Mouse (Mus musculus) stomach, embryonic 16.5 days (tissue): ENCODE results near the gene Dync1h1. TPM values are rescaled to one million over a fixed set of nuclear protein-coding genes. Genes with fewer than 3 reads are reported as not detected.
"Not testable (repeated sequence)": the region's sequence is repeated elsewhere in the genome, so short reads cannot be mapped to it uniquely, and the experiment has no call there.

Experiments used
- ATAC-seq: fragments of 200-750 bp; cut with Nextera tagmentation; 2 replicates; pipeline ENCODE4 v1.8.0; 2017; ENCODE audit warnings: moderate number of reproducible peaks, moderate TSS enrichment; ENCODE audit not compliant: insufficient read depth, low FRiP score
- H3K27ac ChIP-seq: fragments of 300-500 bp; sonication (generic); 2 replicates; pipeline ENCODE4 v1.5.1; 2014; ENCODE audit warnings: low read length
- H3K27me3 ChIP-seq: fragments of 300-500 bp; sonication (generic); 2 replicates; pipeline ENCODE4 v1.6.1; 2014; ENCODE audit warnings: low read length, control low read depth, mixed read lengths; ENCODE audit not compliant: control insufficient read depth, insufficient read depth
- H3K36me3 ChIP-seq: fragments of 300-500 bp; sonication (generic); 2 replicates; pipeline ENCODE4 v1.6.1; 2014; ENCODE audit warnings: low read length; ENCODE audit not compliant: control insufficient read depth, insufficient read depth
- H3K4me1 ChIP-seq: fragments of 300-500 bp; sonication (generic); 2 replicates; pipeline ENCODE4 v1.6.1; 2014; ENCODE audit warnings: low read length, control low read depth, mixed read lengths; ENCODE audit not compliant: control insufficient read depth, insufficient read depth
- H3K4me2 ChIP-seq: fragments of 300-500 bp; sonication (generic); 2 replicates; pipeline ENCODE4 v1.6.1; 2014; ENCODE audit warnings: low read depth, low read length, mixed read lengths
- H3K4me3 ChIP-seq: fragments of 300-500 bp; sonication (generic); replicated peaks from 2 replicates; pipeline ENCODE4 v1.5.1; 2014; ENCODE audit warnings: mild to moderate bottlenecking, low read length
- H3K9ac ChIP-seq: fragments of 300-500 bp; sonication (generic); 2 replicates; pipeline ENCODE4 v1.6.1; 2014; ENCODE audit warnings: low read length
- H3K9me3 ChIP-seq: fragments of 300-500 bp; sonication (generic); replicated peaks from 2 replicates; pipeline ENCODE4 v1.6.1; 2016; ENCODE audit warnings: low read length, control low read depth; ENCODE audit not compliant: control insufficient read depth
- WGBS: fragments of 180-500 bp; shearing (Covaris S2); extraction: QIAGEN DNeasy Blood & Tissue Kit; methylation state at CpG from one replicate; pipeline ENCODE4 v1.1.7; 2014; 5-methylcytosine and 5-hydroxymethylcytosine counted together
- polyA plus RNA-seq: library from polyadenylated mRNA; unstranded; fragments of >200 nt; fragmentation: Nextera tagmentation; extraction: Ambion mirVana; gene quantifications from 2 replicates; pipeline ENCODE4 v1.2.1, GENCODE M21; 2015

Dync1h1 gene
- polyA plus RNA-seq, 1 experiment from 2014 or later = 44.5 TPM

- Histone ChIP-seq H3K9me3 (no peaks in the 10 kb centered on the region), H3K27me3 (no peaks in the 10 kb centered on the region), H3K4me2 (no peak within 1 kb of the TSS), H3K9ac (no peak within 1 kb of the TSS), H3K27ac (no peak within 1 kb of the TSS), H3K4me1 (peaks cover 7% of the 10 kb centered on the region), H3K36me3 (no peaks in the 10 kb centered on the region), H3K4me3 (no peak within 1 kb of the TSS)
- ATAC-seq = no peak
- 73% methylated on average over 9 of the region's 9 CpGs for WGBS
Observed at GRCm38 (mm10) chr12:110682561-110683299, 81.5 kb downstream of the Dync1h1 start, which contains the start of gene 1700001K19Rik. Gene 1700001K19Rik (minus strand): TSS chr12:110682619.

DNA sequence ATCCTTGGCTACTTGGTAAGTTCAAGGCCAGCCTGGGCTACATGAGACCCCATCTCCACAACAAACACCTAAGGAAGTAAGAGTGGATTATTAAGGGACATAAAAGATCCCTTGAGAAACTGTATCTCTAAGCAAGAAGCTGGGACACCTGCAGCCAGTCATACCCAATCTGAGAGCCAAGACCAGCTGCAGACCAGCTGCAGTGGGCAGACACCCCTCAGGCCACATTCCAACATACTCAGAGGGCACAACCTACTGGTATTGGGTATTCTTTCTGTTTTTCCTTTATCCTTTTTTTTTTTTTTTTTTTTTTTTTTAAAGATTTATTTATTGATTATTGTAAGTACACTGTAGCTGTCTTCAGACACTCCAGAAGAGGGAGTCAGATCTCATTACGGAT lies 82.3 kb downstream of the Dync1h1 start:
- Histone ChIP-seq H3K9ac (no peak overlapping the region), H3K9me3 (no peaks in the 10 kb centered on the region), H3K4me1 (peaks cover 12% of the 10 kb centered on the region), H3K27me3 (no peaks in the 10 kb centered on the region), H3K36me3 (no peaks in the 10 kb centered on the region), H3K4me2 (no peak overlapping the region), H3K4me3 (no peak overlapping the region), H3K27ac (no peak overlapping the region)
- WGBS = no CpG with 5 or more reads among the region's 1 CpGs
- no peak for ATAC-seq

DNA sequence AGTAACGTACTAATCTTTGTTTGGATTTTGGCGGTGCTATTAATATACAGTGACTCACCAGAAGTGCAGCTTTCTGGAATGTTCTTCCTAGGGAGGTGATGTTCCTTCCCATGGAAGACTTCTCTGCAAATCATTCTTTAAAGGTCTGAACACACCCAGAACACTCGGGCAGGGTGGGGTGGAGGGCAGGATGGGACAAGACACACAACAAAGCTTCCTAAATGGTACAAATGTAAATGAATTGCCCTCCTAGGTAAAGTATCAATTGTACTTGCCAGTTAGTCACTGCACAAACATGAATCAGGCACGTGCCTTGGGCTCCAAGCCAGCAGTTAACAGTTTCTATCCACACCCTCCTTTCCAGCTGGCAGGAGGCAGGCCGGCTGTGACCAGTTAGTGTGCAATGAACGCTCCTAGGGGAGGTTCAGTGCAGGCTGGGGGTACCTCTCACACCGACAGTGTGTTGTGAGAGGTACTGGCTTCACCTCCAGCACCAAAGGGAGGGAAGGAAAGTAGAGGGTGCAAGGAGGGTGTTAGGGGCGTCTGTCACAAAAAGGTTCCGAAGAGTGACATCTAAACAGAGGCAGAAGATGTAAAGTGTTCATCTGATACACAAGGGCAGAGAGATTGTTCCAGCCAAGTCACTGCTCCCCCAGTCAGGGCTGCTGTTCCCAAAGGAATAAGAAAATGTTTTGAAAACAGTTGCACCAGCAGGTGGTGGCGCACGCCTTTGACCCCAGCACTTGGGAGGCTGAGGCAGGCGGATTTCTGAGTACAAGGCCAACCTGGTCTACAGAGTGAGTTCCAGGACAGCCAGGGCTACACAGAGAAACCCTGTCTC lies 86.9 kb downstream of the Dync1h1 start:
- Histone ChIP-seq H3K27me3 (no peaks in the 10 kb centered on the region), H3K4me2 (peak overlapping the region; percentile 22; the same call in 1 of the 2 replicates), H3K4me3 (no peak overlapping the region), H3K9ac (no peak overlapping the region; the same call in 1 of the 2 replicates), H3K36me3 (peaks cover 13% of the 10 kb centered on the region; the same call in 1 of the 2 replicates), H3K4me1 (peaks cover 9% of the 10 kb centered on the region), H3K27ac (peak overlapping the region; percentile 83), H3K9me3 (no peaks in the 10 kb centered on the region)
- ATAC-seq = peak; percentile 93
- WGBS = 49% methylated on average over 12 of the region's 12 CpGs

DNA sequence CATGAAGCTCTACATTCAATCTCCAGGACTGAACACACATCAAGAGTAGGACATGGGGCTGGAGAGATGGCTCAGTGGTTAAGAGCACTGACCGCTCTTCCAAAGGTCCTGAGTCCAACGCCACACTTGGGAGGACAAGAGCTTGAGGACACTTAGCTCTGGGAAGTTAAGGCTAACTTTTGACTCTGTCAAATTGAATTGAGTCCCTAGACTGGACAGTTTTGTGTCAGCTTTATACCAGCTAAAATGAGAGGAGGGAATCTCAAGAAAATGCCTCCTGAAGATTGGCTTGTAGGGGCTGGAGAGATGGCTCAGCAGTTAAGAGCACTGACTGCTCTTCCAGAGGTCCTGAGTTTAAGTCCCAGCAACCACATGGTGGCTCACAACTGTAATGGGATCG lies 87.7 kb downstream of the Dync1h1 start:
- H3K27ac ChIP-seq, H3K4me2 ChIP-seq, H3K4me1 ChIP-seq, H3K9ac ChIP-seq, H3K4me3 ChIP-seq, ATAC-seq, H3K27me3 ChIP-seq, H3K9me3 ChIP-seq: not testable (repeated sequence)
- 93% methylated on average over 3 of the region's 3 CpGs for WGBS
- peaks cover 13% of the 10 kb centered on the region; the same call in 1 of the 2 replicates for H3K36me3 ChIP-seq

- H3K4me1 ChIP-seq = peaks cover 13% of the 10 kb centered on the region
- no peaks in the 10 kb centered on the region for H3K9me3 ChIP-seq
- no peak for ATAC-seq
- WGBS = 80% methylated on average over 6 of the region's 6 CpGs
- H3K4me2 ChIP-seq = no peak overlapping the region
- H3K27me3 ChIP-seq = no peaks in the 10 kb centered on the region
- peaks cover 13% of the 10 kb centered on the region; the same call in 1 of the 2 replicates for H3K36me3 ChIP-seq
- no peak overlapping the region for H3K4me3 ChIP-seq
- H3K9ac ChIP-seq = no peak overlapping the region
- no peak overlapping the region for H3K27ac ChIP-seq
Observed at GRCm38 (mm10) chr12:110689919-110690643, 88.8 kb downstream of the Dync1h1 start.

- H3K4me2 ChIP-seq, H3K9me3 ChIP-seq, H3K27me3 ChIP-seq, H3K9ac ChIP-seq, H3K27ac ChIP-seq, ATAC-seq, H3K4me3 ChIP-seq: not testable (repeated sequence)
- Histone ChIP-seq H3K36me3 (peaks cover 13% of the 10 kb centered on the region; the same call in 1 of the 2 replicates), H3K4me1 (peaks cover 10% of the 10 kb centered on the region)
- WGBS = 62% methylated on average over 5 of the region's 5 CpGs
Observed at GRCm38 (mm10) chr12:110693378-110693777, 92.1 kb downstream of the Dync1h1 start.

GRCm38 (mm10) chr12:110695676-110696171 lies 94.5 kb downstream of the Dync1h1 start:
- peak overlapping the region; percentile 98 for H3K9ac ChIP-seq
- WGBS = under 1% methylated on average over 53 of the region's 55 CpGs

DNA sequence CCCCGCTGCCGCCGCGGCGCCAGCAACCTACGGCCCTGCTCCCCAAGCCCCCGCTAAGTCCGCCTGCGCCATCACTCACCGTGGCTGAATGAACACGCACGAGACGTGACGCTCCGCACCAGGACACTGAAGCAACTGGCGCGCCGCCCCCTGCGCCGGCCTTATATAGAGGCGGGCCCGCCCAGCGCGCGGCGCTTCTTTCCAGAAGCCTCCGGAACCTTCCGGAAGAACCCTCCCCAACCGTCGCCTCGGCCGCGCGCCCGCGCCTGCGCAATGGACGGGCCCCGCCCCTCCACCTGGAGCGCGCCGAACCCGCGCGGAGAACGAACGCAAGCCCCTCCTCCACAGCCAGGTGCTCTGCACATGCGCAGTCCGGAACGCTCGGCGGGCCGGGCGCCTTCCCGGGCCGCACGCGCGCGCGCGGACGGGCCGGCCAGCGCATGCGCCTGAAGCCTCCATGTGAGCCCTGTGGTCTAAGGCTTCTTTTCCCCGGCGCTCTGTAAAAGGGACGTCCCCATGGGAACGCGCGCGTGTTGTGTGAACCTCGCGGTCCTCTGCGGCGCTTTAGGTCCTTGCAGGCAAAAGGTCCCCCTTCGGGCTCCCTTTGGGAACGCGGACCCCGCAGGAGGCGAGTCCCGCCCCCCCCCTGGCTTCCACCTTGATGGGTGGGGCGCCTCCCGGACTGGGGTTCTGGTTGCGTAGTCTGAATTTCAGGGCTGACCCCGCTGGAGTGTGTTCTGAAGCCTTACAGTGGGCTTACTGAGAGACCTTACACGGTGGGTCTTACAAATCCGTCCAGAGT lies 95.1 kb downstream of the Dync1h1 start:
- peak overlapping the region; percentile 84 for H3K4me2 ChIP-seq
- peaks cover 18% of the 10 kb centered on the region for H3K4me1 ChIP-seq
- H3K27ac ChIP-seq = peak overlapping the region; percentile 87
- peak overlapping the region; percentile 88 for H3K4me3 ChIP-seq
- no peaks in the 10 kb centered on the region for H3K36me3 ChIP-seq
- peak overlapping the region; percentile 98 for H3K9ac ChIP-seq
- no peaks in the 10 kb centered on the region for H3K9me3 ChIP-seq
- under 1% methylated on average over 82 of the region's 89 CpGs for WGBS
- ATAC-seq = peak; percentile 95
- H3K27me3 ChIP-seq = no peaks in the 10 kb centered on the region

More at GRCm38 (mm10) chr12:110695676-110696171, 94.5 kb downstream of the Dync1h1 start:
- Histone ChIP-seq H3K36me3 (0 out of 2 replicates have a peak, but pooled peaks cover 1% of the 10 kb centered on the region), H3K4me2 (peak overlapping the region; percentile 59), H3K27me3 (no peaks in the 10 kb centered on the region), H3K4me3 (peak overlapping the region; percentile 88), H3K4me1 (peaks cover 18% of the 10 kb centered on the region), H3K27ac (peak overlapping the region; percentile 87), H3K9me3 (no peaks in the 10 kb centered on the region)
- peak; percentile 48 for ATAC-seq
